Mouse (Mus musculus) liver, embryonic 16.5 days (tissue): ENCODE results near the gene Nampt. TPM values are rescaled to one million over a fixed set of nuclear protein-coding genes. Genes with fewer than 3 reads are reported as not detected.

Experiments used
- ATAC-seq: fragments of 200-750 bp; cut with Nextera tagmentation; 2 replicates; pipeline ENCODE4 v1.8.0; 2017; ENCODE audit warnings: low read depth, mild to moderate bottlenecking, moderate number of reproducible peaks, moderate library complexity
- H3K27ac ChIP-seq: fragments of 300-500 bp; sonication (generic); 2 replicates; pipeline ENCODE4 v1.5.1; 2014; ENCODE audit warnings: mild to moderate bottlenecking, low read length
- H3K27me3 ChIP-seq: fragments of 300-500 bp; sonication (generic); 2 replicates; pipeline ENCODE4 v1.6.1; 2014; ENCODE audit warnings: low read depth, low read length, mixed read lengths; ENCODE audit not compliant: control insufficient read depth, insufficient read depth
- H3K36me3 ChIP-seq: fragments of 300-500 bp; sonication (generic); 2 replicates; pipeline ENCODE4 v1.6.1; 2014; ENCODE audit warnings: mild to moderate bottlenecking; ENCODE audit not compliant: control insufficient read depth, insufficient read depth
- H3K4me1 ChIP-seq: fragments of 300-500 bp; sonication (generic); 2 replicates; pipeline ENCODE4 v1.6.1; 2014; ENCODE audit warnings: low read depth, low read length, mixed read lengths; ENCODE audit not compliant: control insufficient read depth
- H3K4me2 ChIP-seq: fragments of 300-500 bp; sonication (generic); 2 replicates; pipeline ENCODE4 v1.6.1; 2014; ENCODE audit warnings: low read depth, low read length, mixed read lengths
- H3K4me3 ChIP-seq: fragments of 300-500 bp; sonication (generic); 2 replicates; pipeline ENCODE4 v1.5.1; 2014; ENCODE audit warnings: low read depth, mild to moderate bottlenecking, low read length
- H3K9ac ChIP-seq: fragments of 300-500 bp; sonication (generic); 2 replicates; pipeline ENCODE4 v1.6.1; 2014; ENCODE audit warnings: low read depth, low read length
- H3K9me3 ChIP-seq: fragments of 300-500 bp; sonication (generic); replicated peaks from 2 replicates; pipeline ENCODE4 v1.6.1; 2016; ENCODE audit warnings: low read length; ENCODE audit not compliant: control insufficient read depth
- WGBS: fragments of 180-500 bp; shearing (Covaris S2); extraction: QIAGEN DNeasy Blood & Tissue Kit; methylation state at CpG from one replicate; pipeline ENCODE4 v1.1.7; 2014; ENCODE audit not compliant: insufficient replicate concordance; 5-methylcytosine and 5-hydroxymethylcytosine counted together
- polyA plus RNA-seq: library from polyadenylated mRNA; unstranded; fragments of >200 nt; fragmentation: Nextera tagmentation; extraction: Ambion mirVana; gene quantifications from 2 replicates; pipeline ENCODE4 v1.2.1, GENCODE M21; 2015

The Nampt gene
- polyA plus RNA-seq, 1 experiment from 2014 or later, result 11.3 TPM

DNA sequence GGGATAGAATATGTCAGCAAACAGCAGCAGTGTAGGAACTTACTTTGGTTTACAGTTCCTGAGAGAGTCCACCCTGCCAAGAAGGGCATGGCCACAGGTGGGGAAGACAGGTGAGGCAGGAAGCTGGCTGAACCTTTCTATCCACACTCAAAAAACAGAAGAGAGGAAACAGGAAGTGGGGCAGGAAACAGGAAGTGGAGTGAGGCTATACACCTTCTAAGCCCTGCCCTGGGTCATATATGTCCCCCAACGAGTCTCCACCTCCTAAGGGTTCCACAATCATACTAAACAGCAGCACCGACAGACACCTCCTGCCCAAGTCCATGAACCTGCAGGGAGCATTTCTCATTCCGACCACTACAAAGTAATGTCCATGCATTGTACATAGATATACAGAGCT lies 81.7 kb downstream of the Nampt start:
- WGBS, result 43% methylated on average over 3 of the region's 3 CpGs
- Histone ChIP-seq H3K4me2 (no peak overlapping the region), H3K4me1 (no peaks in the 10 kb centered on the region), H3K36me3 (no peaks in the 10 kb centered on the region), H3K27ac (no peak overlapping the region), H3K27me3 (no peaks in the 10 kb centered on the region), H3K9ac (no peak overlapping the region), H3K9me3 (no peaks in the 10 kb centered on the region), H3K4me3 (no peak overlapping the region)
- ATAC-seq, result no peak

Other genes starting within 250 kb of the Nampt start
- gene Sypl, start 134.3 kb downstream of the Nampt start, polyA plus RNA-seq, result 39.0 and 42.3 TPM in 2 replicates